Mouse (Mus musculus) bone marrow, adult 2 months (tissue): ENCODE measurements around the gene BC016579.

ENCODE experiments used
- CTCF ChIP-seq: fragments of 200-500 bp; IDR thresholded peaks from 2 replicates; pipeline ENCODE4 v1.5.1; 2011; ENCODE audit warnings: low read length, control low read depth; ENCODE audit not compliant: control insufficient read depth, insufficient read depth
- POLR2A ChIP-seq: fragments of 200-500 bp; IDR thresholded peaks from 2 replicates; pipeline ENCODE4 v1.6.1; 2011; ENCODE audit warnings: low read depth, mild to moderate bottlenecking, control low read depth, low read length, borderline replicate concordance; ENCODE audit not compliant: control insufficient read depth

DNA sequence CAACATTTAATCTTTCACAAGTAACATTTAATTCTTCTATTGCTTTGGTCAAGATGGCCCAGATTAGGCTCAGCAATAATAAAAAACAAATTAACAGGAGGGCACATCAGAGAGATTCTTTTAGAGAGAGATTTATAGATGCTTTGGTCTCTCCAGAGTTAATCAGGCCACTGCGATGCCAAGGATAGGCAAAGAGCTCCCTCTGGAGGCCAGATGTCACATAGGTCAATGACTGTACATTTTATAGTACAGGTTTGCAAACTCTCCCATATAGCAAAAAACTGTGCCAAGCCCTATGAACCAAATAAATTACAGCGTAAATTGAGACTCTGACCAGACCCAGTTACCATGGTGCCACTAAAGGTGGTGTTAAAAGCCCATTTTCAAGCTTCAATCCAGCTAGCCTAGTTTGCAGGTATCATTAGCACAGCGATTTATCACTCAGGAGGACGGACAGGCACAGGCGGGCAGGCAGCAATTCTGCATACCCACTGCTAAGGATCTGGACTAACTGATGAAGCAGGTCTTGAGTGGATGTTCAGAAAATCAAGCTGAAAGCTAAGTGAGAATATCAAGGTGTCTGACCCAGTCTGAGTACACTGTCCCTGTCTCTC, 23.4 kb downstream of the BC016579 start:
- TF ChIP-seq CTCF (peak; percentile 64), POLR2A (no peak)
